Mouse (Mus musculus): ENCODE measurements at regions not wholly inside any gene's neighbourhood (a gene's known extent, or its start where the extent isn't known, plus 50 kb on each side); places are given as distances from the start of the nearest gene placed in this dataset.

GRCm38 (mm10) chr9:122568691-122569441, 178.3 kb upstream of the Topaz1 start:
- Histone ChIP-seq H3K4me2 (replicated peaks) (peak overlapping the region; percentile 91), H3K4me3 (peak overlapping the region; percentile 42), H3K9ac (peak overlapping the region; percentile 36; the same call in 1 of the 2 replicates), H3K27me3 (peaks cover 71% of the 10 kb centered on the region), H3K36me3 (no peaks in the 10 kb centered on the region), H3K27ac (no peak overlapping the region), H3K9me3 (no peaks in the 10 kb centered on the region), H3K4me1 (peaks cover 19% of the 10 kb centered on the region)
- ATAC-seq (ENCODE audit: insufficient number of reproducible peaks, insufficient read depth, low FRiP score, low TSS enrichment): peak; percentile 17; the same call in 1 of the 2 replicates
- WGBS: 1% methylated on average over 64 of the region's 68 CpGs

GRCm38 (mm10) chr9:122569511-122570455, 177.4 kb upstream of the Topaz1 start:
- H3K27me3 ChIP-seq: peaks cover 75% of the 10 kb centered on the region
- no peak overlapping the region; the same call in 1 of the 2 replicates for H3K9ac ChIP-seq
- under 1% methylated on average over 48 of the region's 48 CpGs for WGBS
- H3K4me3 ChIP-seq: peak overlapping the region; percentile 42
- H3K27ac ChIP-seq: no peak overlapping the region
- no peaks in the 10 kb centered on the region for H3K36me3 ChIP-seq
- H3K4me2 ChIP-seq (replicated peaks): peak overlapping the region; percentile 91
- H3K4me1 ChIP-seq: peaks cover 19% of the 10 kb centered on the region
- H3K9me3 ChIP-seq: no peaks in the 10 kb centered on the region
- no peak for ATAC-seq (ENCODE audit: insufficient number of reproducible peaks, insufficient read depth, low FRiP score, low TSS enrichment)

DNA sequence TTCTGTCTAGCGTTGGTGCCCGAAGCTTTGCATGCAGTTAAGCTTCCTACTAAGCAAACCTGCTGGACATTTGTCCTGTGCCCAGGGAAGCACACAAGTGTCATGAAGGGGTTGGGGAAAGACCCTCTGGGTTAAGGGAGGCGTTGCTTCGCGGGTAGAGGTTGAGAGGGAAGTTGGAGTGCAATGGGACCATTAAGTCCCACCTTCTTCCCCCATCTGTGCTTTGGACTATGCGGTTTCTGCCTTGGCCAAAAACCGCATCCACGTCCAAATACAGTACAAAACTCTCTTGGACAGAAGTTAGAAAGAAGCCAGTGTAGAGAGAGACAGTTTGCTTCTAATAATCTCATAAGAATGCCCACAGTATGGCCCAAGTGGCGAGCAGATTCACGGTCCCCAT, 176.1 kb upstream of the Topaz1 start:
- Histone ChIP-seq H3K4me1 (peaks cover 19% of the 10 kb centered on the region), H3K27me3 (peaks cover 82% of the 10 kb centered on the region), H3K9ac (no peak overlapping the region), H3K4me2 (replicated peaks) (peak overlapping the region; percentile 95; the same call in 1 of the 2 replicates), H3K4me3 (no peak overlapping the region), H3K27ac (no peak overlapping the region), H3K36me3 (no peaks in the 10 kb centered on the region), H3K9me3 (no peaks in the 10 kb centered on the region)
- 4% methylated on average over 10 of the region's 10 CpGs for WGBS
- ATAC-seq (ENCODE audit: insufficient number of reproducible peaks, insufficient read depth, low FRiP score, low TSS enrichment): no peak

DNA sequence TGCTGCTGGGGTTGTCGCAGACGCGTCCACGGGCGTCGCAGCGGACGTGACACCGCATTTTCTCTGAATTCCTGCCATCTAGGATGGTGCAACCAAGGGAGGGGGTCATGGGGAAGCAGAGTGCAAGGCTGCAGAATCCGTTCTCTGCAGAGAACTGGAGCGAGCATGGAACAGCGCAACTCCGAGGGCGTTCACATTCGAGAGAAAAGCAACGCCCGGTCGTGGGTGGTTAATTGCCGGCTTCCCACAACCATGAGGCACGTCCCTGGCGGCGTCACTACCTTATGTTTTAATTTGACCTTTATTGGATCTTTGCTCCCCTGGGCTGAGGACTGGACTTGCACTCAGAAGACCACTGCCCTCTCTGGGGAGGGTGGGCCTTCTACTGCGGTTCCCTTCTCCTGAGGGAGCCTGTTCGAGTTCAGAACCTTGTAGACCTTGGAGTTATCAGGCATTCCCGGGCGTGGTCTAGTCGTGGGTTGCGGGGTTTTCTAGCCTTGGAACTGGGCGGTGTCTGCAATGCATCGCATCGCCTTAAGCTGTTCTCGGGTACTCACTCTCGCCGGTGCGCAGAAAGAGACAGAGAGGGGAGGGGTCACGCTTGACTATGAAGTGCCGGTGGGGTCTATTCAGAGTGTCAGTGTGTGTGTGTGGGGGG, 175.6 kb upstream of the Topaz1 start:
- peaks cover 82% of the 10 kb centered on the region for H3K27me3 ChIP-seq
- no peak overlapping the region for H3K9ac ChIP-seq
- H3K4me1 ChIP-seq: peaks cover 19% of the 10 kb centered on the region
- peak overlapping the region; percentile 95 for H3K4me2 ChIP-seq (replicated peaks)
- H3K36me3 ChIP-seq: no peaks in the 10 kb centered on the region
- peak; percentile 31 for ATAC-seq (ENCODE audit: insufficient number of reproducible peaks, insufficient read depth, low FRiP score, low TSS enrichment)
- no peak overlapping the region for H3K27ac ChIP-seq
- no peaks in the 10 kb centered on the region for H3K9me3 ChIP-seq
- WGBS: under 1% methylated on average over 37 of the region's 37 CpGs
- H3K4me3 ChIP-seq: peak overlapping the region; percentile 58

DNA sequence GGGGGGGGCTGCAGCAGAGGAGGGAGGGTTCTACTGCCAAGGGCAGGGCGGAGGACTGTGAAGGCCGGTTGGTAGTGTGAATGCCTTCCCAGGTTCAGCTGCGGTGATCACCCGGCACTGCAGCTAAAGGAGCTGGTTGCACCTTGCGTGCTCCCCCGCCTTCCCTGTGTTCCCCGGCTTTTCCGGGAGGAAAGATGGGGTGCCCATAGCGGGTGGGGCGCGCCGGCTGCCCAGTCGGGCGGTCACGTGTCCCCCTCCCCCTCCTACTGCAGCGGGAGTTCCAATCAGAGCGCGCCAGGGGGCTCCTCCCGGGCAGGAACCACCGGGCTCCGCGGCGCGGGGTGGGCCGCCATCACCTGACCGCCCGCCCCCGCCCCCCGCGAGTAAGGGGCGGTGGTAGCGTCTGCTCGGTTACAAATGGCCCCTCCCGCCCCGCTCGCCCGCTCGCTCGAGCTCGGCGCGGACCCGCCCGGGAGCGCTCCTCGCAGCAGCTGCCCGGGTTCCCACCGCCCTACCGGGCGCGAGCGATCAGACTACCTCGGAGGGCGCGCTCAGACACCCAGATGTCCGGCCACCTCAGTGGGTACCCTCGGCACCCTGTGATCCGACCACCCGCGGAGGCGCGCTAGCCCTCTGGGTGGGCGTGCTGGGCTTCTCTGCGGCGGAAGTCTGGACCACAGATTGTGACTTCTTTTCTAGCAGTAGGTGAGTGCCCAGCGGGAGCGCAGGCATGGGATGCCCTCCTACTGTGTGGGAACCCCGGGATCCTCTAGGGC, 174.9 kb upstream of the Topaz1 start:
- Histone ChIP-seq H3K27ac (no peak overlapping the region), H3K4me1 (peaks cover 19% of the 10 kb centered on the region), H3K9ac (peak overlapping the region; percentile 59), H3K9me3 (no peaks in the 10 kb centered on the region), H3K36me3 (no peaks in the 10 kb centered on the region), H3K4me2 (replicated peaks) (peak overlapping the region; percentile 95), H3K27me3 (peaks cover 75% of the 10 kb centered on the region), H3K4me3 (peak overlapping the region; percentile 58)
- WGBS: under 1% methylated on average over 67 of the region's 68 CpGs
- ATAC-seq (ENCODE audit: insufficient number of reproducible peaks, insufficient read depth, low FRiP score, low TSS enrichment): peak; percentile 83

- Histone ChIP-seq H3K4me3 (peak overlapping the region; percentile 58), H3K9me3 (no peaks in the 10 kb centered on the region), H3K9ac (peak overlapping the region; percentile 59), H3K27ac (no peak overlapping the region), H3K36me3 (no peaks in the 10 kb centered on the region), H3K4me1 (peaks cover 19% of the 10 kb centered on the region), H3K4me2 (replicated peaks) (peak overlapping the region; percentile 95), H3K27me3 (peaks cover 69% of the 10 kb centered on the region)
- WGBS: under 1% methylated on average over 13 of the region's 13 CpGs
- ATAC-seq (ENCODE audit: insufficient number of reproducible peaks, insufficient read depth, low FRiP score, low TSS enrichment): no peak
Observed at GRCm38 (mm10) chr9:122572836-122573267, 174.3 kb upstream of the Topaz1 start.

GRCm38 (mm10) chr9:122585228-122585627, 161.9 kb upstream of the Topaz1 start:
- WGBS: 40% methylated on average over 8 of the region's 8 CpGs
- no peak for ATAC-seq (ENCODE audit: insufficient number of reproducible peaks, insufficient read depth, low FRiP score, low TSS enrichment)
- H3K4me2 ChIP-seq (replicated peaks): no peak overlapping the region
- no peaks in the 10 kb centered on the region for H3K9me3 ChIP-seq
- H3K4me3 ChIP-seq: no peak overlapping the region
- no peak overlapping the region for H3K27ac ChIP-seq
- no peaks in the 10 kb centered on the region for H3K27me3 ChIP-seq
- H3K9ac ChIP-seq: no peak overlapping the region
- H3K36me3 ChIP-seq: no peaks in the 10 kb centered on the region
- H3K4me1 ChIP-seq: no peaks in the 10 kb centered on the region

GRCm38 (mm10) chr9:122586421-122586820, 160.7 kb upstream of the Topaz1 start:
- WGBS: 91% methylated on average over 6 of the region's 6 CpGs
- H3K4me3 ChIP-seq: no peak overlapping the region
- no peaks in the 10 kb centered on the region for H3K4me1 ChIP-seq
- H3K27ac ChIP-seq: no peak overlapping the region
- H3K36me3 ChIP-seq: no peaks in the 10 kb centered on the region
- no peak for ATAC-seq (ENCODE audit: insufficient number of reproducible peaks, insufficient read depth, low FRiP score, low TSS enrichment)
- no peaks in the 10 kb centered on the region for H3K27me3 ChIP-seq
- no peaks in the 10 kb centered on the region for H3K9me3 ChIP-seq
- H3K9ac ChIP-seq: no peak overlapping the region
- no peak overlapping the region for H3K4me2 ChIP-seq (replicated peaks)

DNA sequence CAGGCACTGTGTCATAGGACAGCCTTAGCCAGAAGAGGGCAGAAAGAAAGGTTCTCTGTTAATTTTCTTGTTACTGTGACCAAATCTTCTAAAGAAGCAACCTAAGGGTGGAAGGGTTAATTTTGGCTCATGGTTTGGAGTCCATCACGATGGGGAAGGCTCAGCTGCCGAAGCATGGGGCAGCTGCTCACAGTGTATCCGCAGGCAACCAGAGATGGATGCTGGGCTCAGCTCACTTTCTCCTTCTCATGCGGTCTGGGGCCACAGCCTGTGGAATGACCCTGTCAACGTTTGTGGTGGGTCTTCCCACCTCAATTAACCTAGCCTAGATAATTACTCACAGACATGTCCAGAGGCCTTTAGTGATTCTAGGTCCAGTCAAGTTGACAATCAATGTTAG, 160.2 kb upstream of the Topaz1 start:
- WGBS: 61% methylated on average over 5 of the region's 5 CpGs
- Histone ChIP-seq H3K9ac (no peak overlapping the region), H3K27ac (no peak overlapping the region), H3K4me3 (no peak overlapping the region), H3K36me3 (no peaks in the 10 kb centered on the region), H3K4me1 (no peaks in the 10 kb centered on the region), H3K4me2 (replicated peaks) (no peak overlapping the region), H3K9me3 (no peaks in the 10 kb centered on the region), H3K27me3 (no peaks in the 10 kb centered on the region)
- no peak for ATAC-seq (ENCODE audit: insufficient number of reproducible peaks, insufficient read depth, low FRiP score, low TSS enrichment)

DNA sequence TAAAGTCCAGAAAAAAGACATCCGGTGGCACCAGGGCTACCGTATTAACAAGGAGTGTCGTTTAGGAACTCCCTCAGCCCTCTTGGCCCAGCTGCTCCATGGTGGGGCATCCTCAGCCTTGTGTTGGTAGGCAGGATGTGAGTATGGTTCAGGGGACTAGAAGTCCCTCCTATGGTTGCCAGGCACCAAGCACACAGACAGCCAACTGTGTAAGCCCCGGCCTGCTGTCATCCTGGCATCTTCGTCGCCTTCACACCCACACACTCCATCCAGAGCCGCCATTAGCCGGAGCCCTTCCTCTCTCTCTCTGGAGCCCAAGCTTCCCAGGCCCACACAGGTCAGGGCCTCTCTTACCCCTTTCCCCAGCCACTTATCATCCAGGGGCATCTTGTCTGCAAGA, 158.9 kb upstream of the Topaz1 start:
- Histone ChIP-seq H3K4me2 (replicated peaks) (no peak overlapping the region), H3K27me3 (0 out of 2 replicates have a peak, but pooled peaks cover 5% of the 10 kb centered on the region), H3K9me3 (no peaks in the 10 kb centered on the region), H3K4me3 (no peak overlapping the region), H3K36me3 (no peaks in the 10 kb centered on the region), H3K9ac (no peak overlapping the region), H3K4me1 (peaks cover 3% of the 10 kb centered on the region; the same call in 1 of the 2 replicates), H3K27ac (no peak overlapping the region)
- no peak for ATAC-seq (ENCODE audit: insufficient number of reproducible peaks, insufficient read depth, low FRiP score, low TSS enrichment)
- WGBS: 85% methylated on average over 8 of the region's 8 CpGs
